Mouse (Mus musculus) neural tube, embryonic 12.5 days (tissue): ENCODE measurements at regions not wholly inside any gene's neighbourhood (a gene's known extent, or its start where the extent isn't known, plus 50 kb on each side); places are given as distances from the start of the nearest gene placed in this dataset.

Experiments
- ATAC-seq: fragments of 200-750 bp; cut with Nextera tagmentation; 2 replicates; pipeline ENCODE4 v1.8.0; 2017; ENCODE audit warnings: low read depth, mild to moderate bottlenecking, moderate TSS enrichment, moderate library complexity; ENCODE audit not compliant: low FRiP score
- H3K27ac ChIP-seq: fragments of 300-500 bp; sonication (generic); 2 replicates; pipeline ENCODE4 v1.5.1; 2016
- H3K27me3 ChIP-seq: fragments of 300-500 bp; sonication (generic); replicated peaks from 2 replicates; pipeline ENCODE4 v1.6.1; 2016; ENCODE audit warnings: mild to moderate bottlenecking
- H3K36me3 ChIP-seq: fragments of 300-500 bp; sonication (generic); 2 replicates; pipeline ENCODE4 v1.6.1; 2016; ENCODE audit warnings: mild to moderate bottlenecking
- H3K4me1 ChIP-seq: fragments of 300-500 bp; sonication (generic); 2 replicates; pipeline ENCODE4 v1.6.1; 2016
- H3K4me2 ChIP-seq: fragments of 300-500 bp; sonication (generic); replicated peaks from 2 replicates; pipeline ENCODE4 v1.6.1; 2016; ENCODE audit warnings: mild to moderate bottlenecking
- H3K4me3 ChIP-seq: fragments of 300-500 bp; sonication (generic); 2 replicates; pipeline ENCODE4 v1.5.1; 2016
- H3K9ac ChIP-seq: fragments of 300-500 bp; sonication (generic); 2 replicates; pipeline ENCODE4 v1.6.1; 2016; ENCODE audit warnings: mild to moderate bottlenecking
- H3K9me3 ChIP-seq: fragments of 300-500 bp; sonication (generic); 2 replicates; pipeline ENCODE4 v1.6.1; 2016; ENCODE audit warnings: mild to moderate bottlenecking
- WGBS: fragments of 180-500 bp; shearing (Covaris S2); methylation state at CpG from one replicate; pipeline ENCODE4 v1.1.7; 2016; 5-methylcytosine and 5-hydroxymethylcytosine counted together

DNA sequence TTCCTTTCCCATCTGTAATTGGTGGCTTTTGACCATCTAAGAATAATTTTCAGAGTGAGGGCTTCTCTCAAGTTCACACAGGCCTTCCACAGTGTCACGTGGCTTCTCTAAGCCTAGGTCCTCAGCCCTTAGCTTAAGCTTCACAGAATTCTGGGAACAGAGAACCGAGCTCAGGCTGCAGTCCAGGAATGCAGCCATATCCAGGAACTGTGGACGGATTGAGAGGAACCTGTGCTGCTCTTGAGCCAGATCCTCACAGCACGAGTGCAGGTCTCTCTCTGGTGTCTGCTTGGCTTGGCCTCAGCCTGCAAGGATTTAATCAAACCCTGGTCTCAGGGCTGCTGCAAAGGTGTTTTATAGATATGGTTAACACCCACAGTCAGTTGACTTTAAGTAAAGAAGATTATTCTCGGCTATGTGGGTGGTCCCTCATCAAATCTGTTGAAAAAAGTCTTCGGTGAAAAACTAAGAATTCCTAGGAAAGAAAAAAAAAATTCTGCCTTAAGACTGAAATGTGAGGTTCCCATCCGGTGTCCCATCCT is 127.8 kb downstream of the Mis18a start:
- Histone ChIP-seq H3K9ac (no peak overlapping the region), H3K9me3 (peaks cover 9% of the 10 kb centered on the region; the same call in 1 of the 2 replicates), H3K4me1 (no peaks in the 10 kb centered on the region), H3K4me3 (no peak overlapping the region), H3K4me2 (no peak overlapping the region), H3K27me3 (no peaks in the 10 kb centered on the region), H3K36me3 (no peaks in the 10 kb centered on the region), H3K27ac (no peak overlapping the region)
- WGBS, result 86% methylated on average over 7 of the region's 7 CpGs
- ATAC-seq, result no peak

DNA sequence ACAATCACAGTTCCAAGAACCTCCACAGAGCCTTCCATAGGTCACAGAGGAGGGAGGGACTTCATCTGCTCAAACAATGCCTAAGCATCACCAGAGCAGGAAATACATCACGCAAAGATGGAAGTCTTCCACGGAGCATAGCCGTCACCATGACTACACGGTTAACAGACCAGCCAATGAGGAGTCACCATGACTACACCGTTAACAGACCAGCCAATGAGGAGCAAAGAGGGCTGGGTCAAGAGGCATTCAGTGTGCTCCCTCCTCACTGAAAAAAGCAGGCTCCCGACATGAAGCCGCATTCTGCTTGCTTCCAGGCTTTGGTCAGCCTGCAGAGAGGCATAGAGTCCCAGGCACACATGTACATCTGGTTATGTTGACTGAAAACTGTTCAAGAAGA is 128.5 kb downstream of the Mis18a start:
- H3K4me3 ChIP-seq, result no peak overlapping the region
- no peak overlapping the region for H3K27ac ChIP-seq
- ATAC-seq, result no peak
- H3K27me3 ChIP-seq, result no peaks in the 10 kb centered on the region
- 80% methylated on average over 7 of the region's 7 CpGs for WGBS
- no peak overlapping the region for H3K4me2 ChIP-seq
- H3K4me1 ChIP-seq, result no peaks in the 10 kb centered on the region
- H3K36me3 ChIP-seq, result no peaks in the 10 kb centered on the region
- peaks cover 9% of the 10 kb centered on the region; the same call in 1 of the 2 replicates for H3K9me3 ChIP-seq
- H3K9ac ChIP-seq, result no peak overlapping the region

DNA sequence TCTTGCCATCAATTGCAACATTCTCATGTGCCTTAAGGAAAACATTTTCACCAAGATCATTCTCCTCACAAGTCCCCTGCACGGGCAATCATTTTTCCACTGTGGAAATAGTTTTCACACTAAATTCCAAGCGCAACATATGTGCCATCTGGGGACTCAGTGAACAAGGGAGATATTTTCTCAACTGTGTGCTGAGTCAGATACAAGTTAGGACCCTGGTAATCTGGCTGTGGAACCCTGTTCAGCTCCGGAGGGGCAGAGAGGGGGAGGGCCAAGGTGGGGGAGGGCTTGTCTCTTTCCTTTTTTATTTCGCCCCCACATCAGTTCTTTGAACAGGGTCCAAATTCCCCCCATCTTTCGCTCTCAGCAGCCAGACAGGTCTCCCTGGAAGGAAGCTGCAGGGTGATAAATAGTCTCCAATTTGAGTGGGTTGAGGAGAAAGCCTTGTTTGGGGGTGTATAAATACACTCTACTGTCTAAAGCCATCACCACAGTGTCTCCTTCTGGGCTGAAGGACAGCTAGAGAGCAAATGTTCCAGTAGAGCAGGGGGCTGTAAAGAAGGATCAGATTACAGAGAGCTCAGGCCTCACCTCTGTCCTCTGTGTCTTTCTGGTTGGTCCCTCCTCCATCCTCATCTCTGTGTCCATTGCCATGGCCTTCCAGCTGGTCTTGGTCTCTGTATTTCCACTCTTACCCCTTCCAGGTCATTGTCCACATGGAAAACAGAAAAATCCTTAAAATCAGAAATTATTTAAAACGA is 134.3 kb downstream of the Mis18a start:
- ATAC-seq, result no peak
- Histone ChIP-seq H3K27ac (no peak overlapping the region), H3K4me1 (no peaks in the 10 kb centered on the region), H3K36me3 (no peaks in the 10 kb centered on the region), H3K4me2 (no peak overlapping the region), H3K9ac (no peak overlapping the region), H3K27me3 (no peaks in the 10 kb centered on the region), H3K9me3 (peaks cover 7% of the 10 kb centered on the region), H3K4me3 (no peak overlapping the region)
- 76% methylated on average over 6 of the region's 6 CpGs for WGBS

DNA sequence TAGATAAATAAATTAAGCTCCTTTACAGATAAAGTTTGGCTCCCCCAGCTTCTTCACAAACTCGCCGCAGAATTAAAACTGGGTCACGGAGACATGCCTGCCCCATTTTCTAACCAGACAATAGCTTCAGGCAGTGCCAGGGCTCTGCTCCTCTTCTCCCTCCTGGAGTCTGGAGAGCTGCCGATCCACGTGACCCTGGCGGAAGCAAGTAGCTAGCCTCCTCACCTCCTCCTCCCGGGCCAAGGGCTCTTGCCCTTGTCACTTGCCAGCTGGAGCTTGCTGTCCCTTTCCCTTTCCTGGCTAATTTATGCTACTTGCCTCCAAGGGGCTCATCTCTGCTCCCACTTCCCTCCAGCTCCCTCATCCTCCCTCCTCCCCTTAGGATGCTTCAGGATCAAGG is 142.0 kb downstream of the Mis18a start:
- Histone ChIP-seq H3K9me3 (peaks cover 19% of the 10 kb centered on the region), H3K27me3 (no peaks in the 10 kb centered on the region)

DNA sequence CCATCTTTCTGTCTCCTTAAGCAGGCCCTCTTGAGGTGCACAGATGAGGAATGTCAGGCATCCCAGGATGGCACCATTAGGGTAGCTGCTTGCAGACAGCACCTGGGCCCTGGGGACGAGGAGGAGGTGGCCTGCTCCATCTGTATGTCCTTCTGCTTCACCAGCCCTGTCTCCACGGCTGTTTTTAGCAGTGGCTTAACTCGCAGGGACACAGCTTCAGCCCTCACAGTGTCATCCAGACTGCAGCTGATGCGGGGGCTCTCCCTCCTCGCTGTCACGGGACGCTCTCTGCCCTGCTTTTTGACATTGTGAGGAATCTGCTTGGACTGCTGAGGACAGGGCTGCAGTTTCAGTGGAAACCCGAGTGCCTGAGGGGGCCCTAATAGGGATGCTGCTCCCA is 146.8 kb downstream of the Mis18a start:
- 68% methylated on average over 8 of the region's 8 CpGs for WGBS
- no peak for ATAC-seq
- no peaks in the 10 kb centered on the region for H3K27me3 ChIP-seq
- no peaks in the 10 kb centered on the region for H3K4me1 ChIP-seq
- no peak overlapping the region for H3K27ac ChIP-seq
- H3K9me3 ChIP-seq, result peaks cover 9% of the 10 kb centered on the region; the same call in 1 of the 2 replicates
- H3K36me3 ChIP-seq, result no peaks in the 10 kb centered on the region
- H3K9ac ChIP-seq, result no peak overlapping the region
- H3K4me3 ChIP-seq, result no peak overlapping the region
- no peak overlapping the region for H3K4me2 ChIP-seq

More for the DNA sequence above, 142.0 kb downstream of the Mis18a start:
- WGBS, result 86% methylated on average over 7 of the region's 7 CpGs
- Histone ChIP-seq H3K4me1 (no peaks in the 10 kb centered on the region), H3K9ac (no peak overlapping the region), H3K27ac (no peak overlapping the region), H3K4me2 (no peak overlapping the region), H3K36me3 (no peaks in the 10 kb centered on the region), H3K4me3 (no peak overlapping the region)
- ATAC-seq, result no peak

DNA sequence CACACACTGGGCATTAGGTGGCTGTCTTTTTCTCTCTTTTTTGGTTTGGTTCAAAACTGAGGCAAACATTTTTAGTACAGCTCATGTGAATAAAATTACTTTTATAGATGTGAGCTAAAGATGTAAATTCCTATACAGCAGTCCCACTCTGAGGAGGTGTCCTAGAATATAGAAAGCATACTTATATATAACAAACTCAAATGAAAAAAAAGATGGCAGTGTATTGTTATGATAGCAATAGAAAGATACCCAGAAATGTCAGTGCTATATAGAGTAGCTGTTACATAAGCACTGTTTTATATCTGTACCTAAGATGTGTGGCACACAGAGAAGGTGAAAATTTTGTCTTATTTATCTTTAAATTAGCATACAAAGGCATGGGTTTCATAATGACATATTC is 156.1 kb downstream of the Mis18a start:
- Histone ChIP-seq H3K36me3 (no peaks in the 10 kb centered on the region), H3K27me3 (no peaks in the 10 kb centered on the region), H3K27ac (no peak overlapping the region), H3K4me2 (no peak overlapping the region), H3K4me1 (no peaks in the 10 kb centered on the region), H3K4me3 (no peak overlapping the region), H3K9ac (no peak overlapping the region), H3K9me3 (no peaks in the 10 kb centered on the region)
- no peak for ATAC-seq

DNA sequence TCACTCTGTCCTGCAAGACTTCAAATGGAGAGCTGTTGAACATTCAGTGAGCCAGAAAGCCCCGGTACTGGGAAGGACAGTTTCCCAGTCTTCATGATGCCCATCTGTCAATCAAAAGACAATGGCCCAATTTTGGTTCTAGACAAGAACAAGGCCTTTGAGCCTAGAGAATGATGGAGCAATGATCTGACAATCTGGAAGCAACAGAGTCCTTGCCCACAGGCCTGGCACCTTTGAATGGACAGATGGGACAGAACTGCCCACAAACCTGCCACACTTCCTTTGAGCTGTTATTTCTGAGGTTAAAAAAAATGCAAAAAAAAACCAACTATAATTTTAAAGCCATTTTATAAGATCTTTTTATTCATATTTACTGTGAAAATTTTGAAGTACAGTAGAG is 157.4 kb downstream of the Mis18a start:
- ATAC-seq, result no peak
- Histone ChIP-seq H3K27me3 (no peaks in the 10 kb centered on the region), H3K27ac (no peak overlapping the region), H3K4me1 (no peaks in the 10 kb centered on the region), H3K4me2 (no peak overlapping the region), H3K36me3 (no peaks in the 10 kb centered on the region), H3K9ac (no peak overlapping the region), H3K9me3 (no peaks in the 10 kb centered on the region), H3K4me3 (no peak overlapping the region)
- 90% methylated on average over 1 of the region's 1 CpGs for WGBS

DNA sequence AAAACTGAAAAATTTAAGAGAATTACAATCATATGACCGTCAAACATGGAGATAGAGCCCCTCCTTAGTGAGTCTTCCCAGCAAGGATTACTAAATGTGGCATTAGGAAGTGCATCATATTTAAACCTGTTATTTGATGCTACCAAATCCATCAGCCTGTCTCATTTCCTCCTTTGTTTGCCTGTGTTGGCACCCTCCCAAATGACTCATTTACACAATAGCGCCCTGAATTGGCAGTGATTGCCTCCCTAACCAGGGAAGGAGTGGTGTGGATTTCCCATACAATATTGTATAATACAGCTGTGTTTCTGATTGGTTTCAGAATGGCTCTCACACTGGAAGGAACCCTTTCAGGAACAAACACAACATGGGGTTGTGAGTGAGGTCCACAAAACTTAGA is 162.0 kb downstream of the Mis18a start:
- H3K27me3 ChIP-seq, result no peaks in the 10 kb centered on the region
- no peaks in the 10 kb centered on the region for H3K4me1 ChIP-seq
- no peak for ATAC-seq
- no peak overlapping the region for H3K4me3 ChIP-seq
- H3K9me3 ChIP-seq, result no peaks in the 10 kb centered on the region
- no peak overlapping the region for H3K9ac ChIP-seq
- H3K4me2 ChIP-seq, result no peak overlapping the region
- 80% methylated on average over 2 of the region's 2 CpGs for WGBS
- no peaks in the 10 kb centered on the region for H3K36me3 ChIP-seq
- H3K27ac ChIP-seq, result no peak overlapping the region

DNA sequence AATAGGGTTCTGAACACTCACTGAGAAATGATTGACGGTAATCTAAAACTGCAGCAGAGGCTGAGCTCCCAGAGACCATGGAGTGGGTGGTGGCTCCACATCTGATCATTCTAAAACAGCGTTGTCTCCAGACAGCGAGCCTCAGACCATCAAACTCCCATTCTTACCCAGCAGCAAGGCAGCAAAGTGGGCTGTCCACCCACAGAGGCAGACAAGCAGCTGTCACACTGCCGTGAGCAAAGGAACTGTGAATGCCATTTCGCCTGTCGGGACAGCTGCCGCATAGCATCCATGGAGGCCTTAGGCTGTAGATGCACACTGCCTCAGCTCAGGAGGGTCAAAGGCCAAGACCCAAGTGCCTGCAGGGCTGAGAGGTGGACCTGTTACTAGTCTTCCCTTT is 167.3 kb downstream of the Hunk start:
- no peaks in the 10 kb centered on the region for H3K27me3 ChIP-seq
- WGBS, result 86% methylated on average over 7 of the region's 7 CpGs
- ATAC-seq, result no peak
- no peaks in the 10 kb centered on the region for H3K36me3 ChIP-seq
- H3K4me3 ChIP-seq, result no peak overlapping the region
- H3K9me3 ChIP-seq, result no peaks in the 10 kb centered on the region
- no peak overlapping the region for H3K4me2 ChIP-seq
- no peak overlapping the region for H3K9ac ChIP-seq
- H3K4me1 ChIP-seq, result no peaks in the 10 kb centered on the region
- H3K27ac ChIP-seq, result no peak overlapping the region

DNA sequence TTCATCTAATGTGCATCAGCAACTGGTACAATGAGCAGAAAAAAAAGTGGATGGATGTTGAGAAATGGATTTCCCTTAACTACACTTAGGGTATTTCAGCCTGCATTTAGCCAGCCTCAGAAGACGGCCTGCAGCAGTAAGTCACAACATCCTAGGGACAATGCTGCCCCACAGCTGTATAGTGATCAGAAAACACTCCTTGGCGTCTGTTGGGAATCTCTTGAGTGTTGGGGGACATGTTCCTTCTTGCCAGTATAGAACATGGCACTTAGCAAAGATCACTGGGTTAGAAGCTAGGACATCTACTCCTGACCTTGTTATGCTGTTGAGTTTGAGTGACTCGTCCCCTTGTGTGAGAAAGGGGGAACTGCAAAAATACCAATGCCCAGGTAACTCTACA is 165.2 kb downstream of the Hunk start:
- ATAC-seq, result no peak
- Histone ChIP-seq H3K4me1 (no peaks in the 10 kb centered on the region), H3K9me3 (no peaks in the 10 kb centered on the region), H3K36me3 (no peaks in the 10 kb centered on the region), H3K9ac (no peak overlapping the region), H3K27ac (no peak overlapping the region), H3K4me2 (no peak overlapping the region), H3K27me3 (no peaks in the 10 kb centered on the region), H3K4me3 (no peak overlapping the region)
- WGBS, result 82% methylated on average over 3 of the region's 3 CpGs

DNA sequence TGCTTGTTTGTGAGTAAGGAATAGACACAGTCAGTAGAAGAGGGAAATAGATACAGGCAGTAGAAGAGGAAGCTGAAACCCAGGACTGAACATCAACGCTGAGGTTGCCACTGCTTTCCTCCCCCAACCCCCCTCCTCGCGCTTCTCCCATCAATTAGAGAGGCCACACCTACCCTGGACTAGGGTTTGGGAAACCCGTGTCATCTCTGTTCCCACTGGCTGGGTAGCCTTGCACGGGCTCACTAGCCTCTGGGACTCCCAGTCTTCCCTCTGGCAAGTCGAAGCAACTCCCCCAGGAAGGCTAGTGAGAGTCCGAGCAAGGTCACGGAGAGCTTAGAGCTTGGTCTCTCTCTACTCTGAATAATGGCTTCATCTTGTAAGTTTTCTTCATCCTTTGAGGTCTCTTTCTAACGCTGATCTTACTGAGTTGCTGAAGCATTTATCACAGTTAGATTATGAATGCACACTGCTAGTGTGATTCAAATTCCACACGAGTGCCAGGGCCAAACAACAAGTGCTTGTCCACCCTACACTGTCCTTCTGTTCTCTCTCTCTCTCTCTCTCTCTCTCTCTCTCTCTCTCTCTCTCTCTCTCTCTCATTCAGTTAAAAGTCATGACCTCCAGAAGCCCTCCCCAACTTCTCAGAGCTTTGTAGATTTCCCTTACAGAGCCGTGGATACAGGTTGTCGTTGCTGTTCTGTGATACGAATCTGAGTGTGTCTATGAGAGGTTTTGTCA is 164.4 kb downstream of the Hunk start:
- Histone ChIP-seq H3K27ac (no peak overlapping the region), H3K27me3 (no peaks in the 10 kb centered on the region), H3K4me3 (no peak overlapping the region), H3K36me3 (no peaks in the 10 kb centered on the region), H3K9me3 (no peaks in the 10 kb centered on the region), H3K9ac (no peak overlapping the region), H3K4me1 (no peaks in the 10 kb centered on the region), H3K4me2 (no peak overlapping the region)
- WGBS, result 68% methylated on average over 13 of the region's 13 CpGs
- no peak for ATAC-seq
